In the genomic region with DNA sequence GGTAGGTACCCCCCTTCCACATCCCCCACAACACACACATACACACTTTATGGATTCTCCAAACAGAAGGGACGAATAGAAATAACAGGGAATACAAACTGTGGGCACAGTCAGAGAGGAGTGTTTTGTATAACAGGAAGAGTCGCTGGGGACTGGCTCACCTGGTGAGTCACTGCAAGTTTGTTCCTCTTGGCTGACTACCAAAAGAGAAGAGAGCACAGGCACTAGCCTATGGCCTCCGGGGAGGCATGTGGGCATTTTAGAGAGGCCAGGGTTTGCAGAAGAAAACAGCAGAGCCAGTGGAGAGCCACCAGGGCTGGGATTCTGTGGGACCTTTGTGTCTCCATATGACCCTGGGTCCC, we compare ENCODE assay signal across 8 mouse cellular contexts. TPM values are rescaled to one million over a fixed set of nuclear protein-coding genes. Genes with fewer than 3 reads are reported as not detected.
A peak's percentile ranks its signal among the peaks of the same experiment; 100 is the strongest.
DNase-seq lines count a peak whose midpoint lies in the region; ATAC-seq lines count a peak whose summit lies in the region.

No protein-coding gene starts in this region.

- H3K4me2 ChIP-seq in embryonic facial prominence, embryonic 14.5 days (ENCODE audit: low read depth, low read length), result no peak overlapping the region
- H3K4me2 ChIP-seq in midbrain, embryonic 13.5 days (replicated peaks), result no peak overlapping the region

- H3K27ac ChIP-seq in embryonic facial prominence, embryonic 14.5 days (replicated peaks; ENCODE audit: low read depth, low read length), result peak overlapping the region; percentile 84
- H3K27ac ChIP-seq in midbrain, embryonic 13.5 days, result no peak overlapping the region

- no peaks in the 10 kb centered on the region for H3K9me3 ChIP-seq in embryonic facial prominence, embryonic 14.5 days (ENCODE audit: control insufficient read depth, low read length)
- no peaks in the 10 kb centered on the region for H3K9me3 ChIP-seq in midbrain, embryonic 13.5 days

- WGBS in embryonic facial prominence, embryonic 14.5 days, result 53% methylated on average over 3 of the region's 3 CpGs
- 61% methylated on average over 3 of the region's 3 CpGs for WGBS in midbrain, embryonic 13.5 days

- H3K9ac ChIP-seq in embryonic facial prominence, embryonic 14.5 days (ENCODE audit: low read depth, low read length), result no peak overlapping the region
- H3K9ac ChIP-seq in midbrain, embryonic 13.5 days (replicated peaks), result no peak overlapping the region

- peaks cover 15% of the 10 kb centered on the region; the same call in 1 of the 2 replicates for H3K4me1 ChIP-seq in embryonic facial prominence, embryonic 14.5 days (ENCODE audit: control insufficient read depth, insufficient read depth, low read length)
- no peaks in the 10 kb centered on the region for H3K4me1 ChIP-seq in midbrain, embryonic 13.5 days (replicated peaks)

- peak; percentile 79 for ATAC-seq in embryonic facial prominence, embryonic 14.5 days (ENCODE audit: low read depth)
- ATAC-seq in megakaryocyte progenitor cell, adult 5-6 weeks (replicated peaks; ENCODE audit: poor library complexity), result peak; percentile 60
- no peak for ATAC-seq in midbrain, embryonic 13.5 days

- DNase-seq in NIH3T3 (ENCODE audit: low read depth), result peak; percentile 82
- DNase-seq in embryonic facial prominence, embryonic 14.5 days (ENCODE audit: low spot score), result peak; percentile 90
- peak; percentile 33 to 65 for DNase-seq in kidney, postnatal 25 days
- DNase-seq in layer of hippocampus, postnatal 14 days (ENCODE audit: low spot score in 2 of 2), result no peak
- no peak for DNase-seq in heart, adult 8-10 months (ENCODE audit: low spot score)
- DNase-seq in layer of hippocampus, postnatal 10 days (ENCODE audit: low spot score in 2 of 2), result no peak

- H3K4me3 ChIP-seq in embryonic facial prominence, embryonic 14.5 days (ENCODE audit: low read depth, low read length), result no peak overlapping the region
- H3K4me3 ChIP-seq in midbrain, embryonic 13.5 days (replicated peaks), result no peak overlapping the region

- no peaks in the 10 kb centered on the region for H3K27me3 ChIP-seq in embryonic facial prominence, embryonic 14.5 days (replicated peaks; ENCODE audit: control insufficient read depth, insufficient read depth, low read length)
- H3K27me3 ChIP-seq in midbrain, embryonic 13.5 days, result no peaks in the 10 kb centered on the region

- no peaks in the 10 kb centered on the region for H3K36me3 ChIP-seq in embryonic facial prominence, embryonic 14.5 days (ENCODE audit: control insufficient read depth, insufficient read depth, low read length)
- no peaks in the 10 kb centered on the region for H3K36me3 ChIP-seq in midbrain, embryonic 13.5 days

RNA-seq across cellular contexts. Expression of a gene that starts 18.8 kb away (rescaled TPM):
- 76.8 and 80.2 TPM in 2 replicates for polyA plus RNA-seq in embryonic facial prominence, embryonic 14.5 days (2014; fragmentation: Nextera tagmentation; extraction: Ambion mirVana)
- 11.8 and 14.0 TPM in 2 replicates for total RNA-seq in megakaryocyte progenitor cell, adult 5-6 weeks (2015)
- total RNA-seq in megakaryocyte progenitor cell, adult 5-6 weeks (2017), result 23.1 and 28.5 TPM in 2 replicates
- polyA plus RNA-seq in midbrain, embryonic 13.5 days (2015; fragmentation: Nextera tagmentation; extraction: Ambion mirVana), result 62.4 and 66.2 TPM in 2 replicates
- total RNA-seq in layer of hippocampus, postnatal 14 days (2021), result 10 to 100 TPM; 33.3 to 36.2 TPM
- 10 to 100 TPM; 19.9 to 23.5 (median 21.4) TPM for total RNA-seq in heart, adult 8-10 months (2022)
- total RNA-seq in layer of hippocampus, postnatal 10 days (2021), result 10 to 100 TPM; 41.3 to 43.7 TPM

RNA-seq across cellular contexts. Expression of a gene that starts 49.1 kb away (rescaled TPM):
- polyA plus RNA-seq in embryonic facial prominence, embryonic 14.5 days (2014; fragmentation: Nextera tagmentation; extraction: Ambion mirVana), result 55.1 and 61.0 TPM in 2 replicates
- 54.3 and 55.0 TPM in 2 replicates for total RNA-seq in megakaryocyte progenitor cell, adult 5-6 weeks (2015)
- 49.5 and 50.6 TPM in 2 replicates for total RNA-seq in megakaryocyte progenitor cell, adult 5-6 weeks (2017)
- polyA plus RNA-seq in midbrain, embryonic 13.5 days (2015; fragmentation: Nextera tagmentation; extraction: Ambion mirVana), result 50.8 and 55.5 TPM in 2 replicates
- 10 to 100 TPM; 19.9 to 21.2 TPM for total RNA-seq in layer of hippocampus, postnatal 14 days (2021)
- 10 to 100 TPM; 11.9 to 14.8 (median 12.8) TPM for total RNA-seq in heart, adult 8-10 months (2022)
- 10 to 100 TPM; 22.7 to 23.5 TPM for total RNA-seq in layer of hippocampus, postnatal 10 days (2021)

Comparison
In these comparisons a context has a peak if more than half of its experiments do, and no peak if none do; other contexts are left out.
1. DNase-seq: peak in NIH3T3 (single experiment), embryonic facial prominence, embryonic 14.5 days (single experiment) and kidney, postnatal 25 days (2 of 2); none in layer of hippocampus, postnatal 14 days (0 of 2), heart, adult 8-10 months (single experiment) and layer of hippocampus, postnatal 10 days (0 of 2).